Mouse (Mus musculus) C2C12 (cell line): Measurements from ENCODE around the gene Cacnb4. TPM values are rescaled to one million over a fixed set of nuclear protein-coding genes. Genes with fewer than 3 reads are reported as not detected.

ENCODE experiments used
- H3K27me3 ChIP-seq: one replicate; pipeline ENCODE4 v1.6.1; 2011; ENCODE audit not compliant: control insufficient read depth, insufficient read depth, insufficient read length
- H3K36me3 ChIP-seq: one replicate; pipeline ENCODE4 v1.6.1; 2011; ENCODE audit not compliant: control insufficient read depth, insufficient read depth
- H3K4me3 ChIP-seq: one replicate; pipeline ENCODE4 v1.5.1; 2011; ENCODE audit warnings: mild to moderate bottlenecking, control low read depth; ENCODE audit not compliant: poor library complexity, insufficient read depth, severe bottlenecking
- H3K79me2 ChIP-seq: one replicate; pipeline ENCODE4 v1.6.1; 2011; ENCODE audit not compliant: control insufficient read depth, insufficient read depth
- H3K79me3 ChIP-seq: one replicate; pipeline ENCODE4 v1.6.1; 2011; ENCODE audit warnings: low read depth, control low read depth
- H3ac ChIP-seq: one replicate; pipeline ENCODE3; 2011; ENCODE audit warnings: low read depth; ENCODE audit not compliant: control insufficient read depth, insufficient read length
- CEBPB ChIP-seq: IDR thresholded peaks from one replicate; pipeline ENCODE4 v1.6.1; 2011; ENCODE audit warnings: low read depth, mild to moderate bottlenecking, control low read depth, moderate library complexity
- CTCF ChIP-seq: IDR thresholded peaks from one replicate; pipeline ENCODE4 v1.5.1; 2011; ENCODE audit not compliant: control insufficient read depth, insufficient read depth, insufficient read length
- FOSL1 ChIP-seq: IDR thresholded peaks from one replicate; pipeline ENCODE4 v1.8.0; 2011; ENCODE audit warnings: mild to moderate bottlenecking, low read length; ENCODE audit not compliant: poor library complexity, insufficient read depth, severe bottlenecking
- MAX ChIP-seq: IDR thresholded peaks from one replicate; pipeline ENCODE4 v1.6.1; 2011; ENCODE audit warnings: mild to moderate bottlenecking, control low read depth
- MYOD1 ChIP-seq: IDR thresholded peaks from one replicate; pipeline ENCODE4 v1.6.1; 2011; ENCODE audit warnings: low read depth; ENCODE audit not compliant: control insufficient read depth, insufficient read length
- MYOG ChIP-seq: IDR thresholded peaks from one replicate; pipeline ENCODE4 v1.6.1; 2011; ENCODE audit not compliant: control insufficient read depth, insufficient read length; ENCODE audit errors: extremely low read depth
- USF1 ChIP-seq: IDR thresholded peaks from one replicate; pipeline ENCODE4 v1.6.1; 2011; ENCODE audit warnings: low read depth, mild to moderate bottlenecking, control low read depth, moderate library complexity
- polyA plus RNA-seq: library from polyadenylated mRNA; unstranded; fragments of >200 nt; fragmentation: generic; extraction: Trizol; gene quantifications from one replicate; pipeline ENCODE4 v1.2.1, GENCODE M21; 2012; ENCODE audit warnings: missing spikeins

Cacnb4 gene
- polyA plus RNA-seq, 1 experiment: 0.01 TPM

GRCm38 (mm10) chr2:52619406-52619974, 57.1 kb downstream of the Cacnb4 start:
- H3ac ChIP-seq: no peak overlapping the region
- no peaks in the 10 kb centered on the region for H3K27me3 ChIP-seq
- no peak overlapping the region for H3K4me3 ChIP-seq
- H3K79me3 ChIP-seq: no peaks in the 10 kb centered on the region
- TF ChIP-seq MAX (no peak), FOSL1 (no peak)
- H3K36me3 ChIP-seq: no peaks in the 10 kb centered on the region
- H3K79me2 ChIP-seq: no peaks in the 10 kb centered on the region

GRCm38 (mm10) chr2:52618804-52619203, 57.8 kb downstream of the Cacnb4 start:
- Histone ChIP-seq H3K4me3 (no peak overlapping the region), H3K79me2 (no peaks in the 10 kb centered on the region), H3K27me3 (peaks cover 3% of the 10 kb centered on the region), H3K36me3 (no peaks in the 10 kb centered on the region), H3K79me3 (no peaks in the 10 kb centered on the region), H3ac (no peak overlapping the region)
- no peak for TF ChIP-seq USF1
- TF ChIP-seq CTCF: no peak
- no peak for TF ChIP-seq MAX
- TF ChIP-seq FOSL1: no peak
- no peak for TF ChIP-seq CEBPB
- no peak for TF ChIP-seq MYOD1

GRCm38 (mm10) chr2:52615429-52615828, 61.2 kb downstream of the Cacnb4 start:
- H3ac ChIP-seq: no peak overlapping the region
- no peaks in the 10 kb centered on the region for H3K79me3 ChIP-seq
- peaks cover 3% of the 10 kb centered on the region for H3K27me3 ChIP-seq
- H3K4me3 ChIP-seq: no peak overlapping the region
- TF ChIP-seq CTCF (no peak), CEBPB (no peak), MYOG (no peak), MAX (no peak)
- no peaks in the 10 kb centered on the region for H3K36me3 ChIP-seq
- H3K79me2 ChIP-seq: no peaks in the 10 kb centered on the region

GRCm38 (mm10) chr2:52613888-52614287, 62.7 kb downstream of the Cacnb4 start:
- H3K27me3 ChIP-seq: peaks cover 3% of the 10 kb centered on the region
- H3ac ChIP-seq: no peak overlapping the region
- no peak overlapping the region for H3K4me3 ChIP-seq
- H3K36me3 ChIP-seq: no peaks in the 10 kb centered on the region
- no peaks in the 10 kb centered on the region for H3K79me2 ChIP-seq
- no peaks in the 10 kb centered on the region for H3K79me3 ChIP-seq
- TF ChIP-seq USF1: no peak
- TF ChIP-seq FOSL1: no peak

GRCm38 (mm10) chr2:52609486-52609885, 67.1 kb downstream of the Cacnb4 start:
- Histone ChIP-seq H3K27me3 (peaks cover 3% of the 10 kb centered on the region), H3K79me3 (no peaks in the 10 kb centered on the region), H3K36me3 (no peaks in the 10 kb centered on the region), H3K79me2 (no peaks in the 10 kb centered on the region), H3ac (no peak overlapping the region), H3K4me3 (no peak overlapping the region)
- TF ChIP-seq MYOD1: no peak
- no peak for TF ChIP-seq CEBPB
- TF ChIP-seq USF1: no peak
- TF ChIP-seq FOSL1: no peak
- no peak for TF ChIP-seq MYOG
- TF ChIP-seq MAX: no peak
- TF ChIP-seq CTCF: no peak

GRCm38 (mm10) chr2:52607857-52608485, 68.7 kb downstream of the Cacnb4 start:
- Histone ChIP-seq H3K4me3 (no peak overlapping the region), H3K36me3 (no peaks in the 10 kb centered on the region), H3K79me2 (no peaks in the 10 kb centered on the region), H3K79me3 (no peaks in the 10 kb centered on the region), H3K27me3 (no peaks in the 10 kb centered on the region), H3ac (no peak overlapping the region)
- no peak for TF ChIP-seq USF1
- TF ChIP-seq CTCF: no peak
- no peak for TF ChIP-seq FOSL1
- TF ChIP-seq MAX: no peak
- no peak for TF ChIP-seq MYOG
- no peak for TF ChIP-seq MYOD1
- no peak for TF ChIP-seq CEBPB
